Mouse (Mus musculus) CD4-positive naive resting alpha-beta T cell, adult 57 days (primary cell): ENCODE data around the gene Dbn1. TPM values are rescaled to one million over a fixed set of nuclear protein-coding genes. Genes with fewer than 3 reads are reported as not detected.

Experiments used
- total RNA-seq: library from RNA; stranded (reverse); gene quantifications from one replicate; pipeline ENCODE4 v1.2.4, GENCODE M21; 2023

The Dbn1 gene
- 0.24 TPM for total RNA-seq

DNA sequence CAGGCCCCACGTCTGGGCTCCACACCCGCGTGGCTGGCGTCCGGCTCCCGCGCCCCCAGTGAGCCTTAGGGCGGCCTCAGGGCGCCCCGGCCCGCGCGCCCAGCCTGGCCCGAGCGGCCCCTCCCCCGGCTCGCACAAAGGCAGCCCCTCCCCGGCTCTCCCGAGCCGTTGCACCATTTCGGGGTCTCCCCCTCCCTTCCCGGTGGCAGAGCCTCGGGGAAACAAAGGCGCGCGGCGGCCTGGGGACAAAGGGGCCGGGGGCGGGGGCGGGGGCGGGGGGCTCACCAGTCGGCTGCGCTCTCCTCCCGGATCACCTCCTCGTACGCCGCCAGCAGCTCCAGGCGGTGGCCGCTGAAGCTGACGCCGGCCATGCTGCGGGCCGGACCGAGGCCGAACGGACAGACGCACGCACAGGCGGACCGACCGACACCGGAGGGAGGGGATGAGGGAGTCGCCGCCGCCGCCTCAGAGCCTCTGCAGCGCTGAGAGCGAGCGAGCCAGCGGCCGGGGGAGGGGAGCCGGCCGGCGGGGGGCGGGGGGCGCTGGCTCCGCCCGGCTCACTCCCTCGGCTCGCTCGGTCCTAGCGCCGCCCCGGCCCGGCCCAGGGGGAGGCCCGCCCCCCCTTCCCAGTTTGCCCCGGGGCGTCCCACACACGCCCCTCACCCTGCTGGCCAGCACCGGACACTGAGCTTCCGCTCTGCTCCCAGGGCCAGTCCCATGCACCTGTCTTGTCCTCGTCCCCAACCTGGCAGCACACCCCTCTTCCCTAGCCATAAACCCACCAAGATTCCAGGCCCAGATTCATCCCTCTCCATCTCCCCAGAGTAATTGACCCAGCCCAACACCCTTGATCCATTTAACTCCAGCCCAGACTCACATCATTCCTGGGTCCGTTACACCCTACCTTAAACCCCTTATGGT lies at the start of gene Dbn1:
Gene Dbn1 (minus strand): TSS at position 534 of the 921 bp plus-strand sequence.

DNA sequence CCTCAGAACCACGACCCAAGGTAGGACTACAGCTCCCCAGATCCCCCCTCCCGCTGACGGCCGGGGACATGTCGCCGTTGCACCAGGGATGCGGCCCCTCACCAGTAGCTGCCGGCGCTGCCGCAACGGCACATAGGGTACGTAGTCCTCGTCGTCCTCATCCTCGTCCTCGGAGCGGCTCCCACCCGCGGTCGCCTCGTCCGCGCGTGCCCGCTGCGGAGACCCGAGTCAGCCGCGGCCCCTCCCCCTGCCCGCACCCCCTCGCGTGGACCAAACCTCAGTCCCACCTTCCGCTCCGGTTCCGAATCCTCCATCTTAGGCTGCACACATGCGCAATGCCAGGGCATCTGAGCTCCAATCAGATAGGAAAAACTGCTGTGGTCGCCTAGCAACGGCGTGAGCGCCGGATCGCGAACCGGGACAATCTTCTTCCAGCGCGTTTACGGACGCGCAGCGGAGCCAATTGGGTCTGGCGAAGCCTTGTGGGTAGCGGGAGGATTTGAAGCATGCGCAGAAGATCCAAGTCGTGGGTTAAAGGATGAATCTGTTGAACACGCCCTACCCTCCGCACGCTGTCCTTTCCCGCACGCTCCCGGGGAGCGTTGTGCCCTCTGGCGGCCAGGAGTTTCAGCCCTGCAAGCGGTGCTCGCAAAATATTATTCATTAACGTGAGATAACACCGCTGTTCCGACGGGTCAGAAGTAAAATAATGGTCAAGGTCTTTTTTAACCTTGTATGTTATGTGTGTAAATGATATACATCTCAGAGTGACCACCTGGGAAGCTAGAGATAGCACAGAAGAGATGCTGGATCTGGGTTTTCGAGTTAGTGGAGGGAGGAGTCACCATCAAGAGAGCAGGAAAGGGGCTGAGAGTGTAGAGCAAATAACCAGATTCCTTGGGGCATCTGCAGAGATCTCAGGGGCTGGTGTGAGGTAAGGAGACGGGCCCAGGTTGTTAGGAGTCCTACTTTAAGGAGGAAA lies 48.6 kb upstream of the Dbn1 start, which contains the start of gene Ddx41:
Gene Ddx41 (minus strand): TSS at position 465 of the 982 bp plus-strand sequence.

DNA sequence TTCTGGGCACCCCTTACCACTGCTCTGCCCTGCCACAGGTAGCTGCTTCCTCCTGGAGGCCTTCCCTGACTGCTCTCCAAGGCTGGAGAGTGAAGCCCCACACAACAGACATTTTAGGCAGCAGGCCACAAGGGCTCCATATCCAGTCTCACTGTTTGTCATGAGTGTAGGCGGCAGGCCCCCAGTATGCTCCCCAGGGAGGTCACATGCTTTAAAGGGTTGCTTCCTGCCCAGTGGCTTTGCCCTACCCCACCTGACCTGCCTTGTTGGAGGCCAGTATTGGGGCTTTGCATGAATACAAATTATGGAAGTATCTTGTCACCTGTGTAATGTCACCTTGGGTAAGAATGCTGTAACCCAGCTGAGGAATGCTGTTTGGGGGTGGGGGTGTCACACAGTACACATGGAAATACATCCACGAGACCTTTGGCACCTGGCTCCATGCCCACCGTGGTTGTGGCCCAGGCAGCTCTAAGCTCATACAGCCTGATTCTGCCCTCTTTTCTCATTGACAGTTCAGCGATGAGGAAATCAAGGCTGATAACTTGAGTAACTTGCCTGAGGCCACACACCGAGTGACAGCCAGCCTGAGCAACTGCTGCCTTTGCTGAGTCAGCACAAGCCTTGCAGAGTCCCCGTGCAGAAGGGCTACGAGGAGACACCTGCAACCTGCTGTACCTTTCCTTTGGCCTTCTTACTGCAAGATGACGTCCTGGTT lies 41.4 kb upstream of the Dbn1 start, which contains the start of gene Dok3:
Gene Dok3 (minus strand): TSS at position 99 of the 718 bp plus-strand sequence.

DNA sequence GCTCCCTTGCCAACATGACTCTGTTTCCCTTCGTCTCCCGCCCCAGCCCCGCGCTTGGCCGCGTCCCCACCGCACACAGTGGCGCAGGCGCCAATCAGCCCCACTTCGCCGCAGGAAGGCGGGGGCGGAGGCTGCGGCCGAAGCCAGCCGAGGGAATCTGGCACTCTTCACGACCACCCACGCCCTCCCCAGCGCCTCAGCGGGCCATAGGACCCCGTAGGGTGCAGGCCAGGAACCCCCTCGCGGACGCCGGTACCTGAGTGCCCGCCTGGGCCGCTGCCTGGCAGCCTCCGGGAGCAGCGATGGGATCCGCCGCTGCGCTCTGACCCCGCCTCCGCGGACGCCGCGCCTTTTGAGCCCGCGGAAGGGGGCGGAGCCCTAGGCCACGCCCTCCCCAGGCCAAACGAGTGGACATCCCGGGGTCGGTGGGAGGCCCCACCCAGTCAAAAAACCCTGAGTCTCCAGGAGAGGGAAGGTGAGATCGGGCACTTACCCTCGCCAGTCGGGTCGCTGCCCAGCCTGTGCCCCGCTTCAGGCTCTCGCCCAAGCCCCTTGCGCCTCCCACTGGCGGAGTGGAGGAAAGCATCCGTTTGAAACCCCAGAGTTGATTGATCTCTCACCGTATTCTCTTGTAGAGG lies 25.3 kb upstream of the Dbn1 start, which contains the start of gene Pdlim7:
Gene Pdlim7 (minus strand): TSS at position 566 of the 638 bp plus-strand sequence.

DNA sequence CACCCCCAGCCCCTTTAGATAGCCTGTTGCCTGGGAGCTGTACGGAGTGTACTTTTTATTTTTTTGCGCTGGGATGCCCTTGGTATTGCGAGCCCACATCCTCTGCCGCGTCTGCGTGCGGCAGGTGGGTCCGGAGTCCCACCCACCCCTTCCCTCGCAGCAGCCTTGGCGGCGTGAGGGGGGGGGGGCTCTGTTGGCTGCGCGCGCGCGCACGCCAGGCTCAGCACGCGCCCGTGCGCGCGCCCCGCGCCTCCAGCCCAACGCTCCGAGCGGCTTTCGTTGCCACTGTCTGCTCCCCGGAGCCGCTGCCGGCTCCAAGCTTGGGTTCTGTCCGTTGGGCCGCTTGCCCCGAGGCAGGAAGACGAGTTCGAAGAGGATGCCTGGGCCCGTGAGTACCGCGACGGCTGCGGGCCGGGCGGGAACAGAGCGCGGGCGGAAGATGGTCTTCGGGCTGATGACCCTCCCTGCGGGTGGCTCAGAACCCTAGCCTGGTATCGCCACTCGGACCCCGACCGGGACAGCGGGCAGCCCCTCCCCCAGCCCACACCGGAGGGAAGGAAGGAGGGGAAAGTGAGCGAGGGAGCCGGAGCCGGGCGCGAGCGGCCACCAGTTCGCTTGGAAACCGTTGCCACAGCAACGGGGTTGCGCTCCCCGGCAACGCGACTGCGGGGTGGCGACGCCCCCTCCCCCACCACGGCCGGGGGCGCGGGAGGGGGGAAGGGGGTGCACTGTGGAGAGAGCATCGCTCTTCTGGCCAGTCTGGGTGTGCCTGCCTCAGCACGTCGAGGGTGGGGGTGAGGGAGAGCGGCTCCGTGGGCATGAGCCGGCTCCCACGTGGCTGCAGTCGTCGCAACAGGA lies 23.7 kb downstream of the Dbn1 start, which contains the start of gene Prr7:
Gene Prr7 (plus strand): TSS at position 241 of the 858 bp plus-strand sequence.

DNA sequence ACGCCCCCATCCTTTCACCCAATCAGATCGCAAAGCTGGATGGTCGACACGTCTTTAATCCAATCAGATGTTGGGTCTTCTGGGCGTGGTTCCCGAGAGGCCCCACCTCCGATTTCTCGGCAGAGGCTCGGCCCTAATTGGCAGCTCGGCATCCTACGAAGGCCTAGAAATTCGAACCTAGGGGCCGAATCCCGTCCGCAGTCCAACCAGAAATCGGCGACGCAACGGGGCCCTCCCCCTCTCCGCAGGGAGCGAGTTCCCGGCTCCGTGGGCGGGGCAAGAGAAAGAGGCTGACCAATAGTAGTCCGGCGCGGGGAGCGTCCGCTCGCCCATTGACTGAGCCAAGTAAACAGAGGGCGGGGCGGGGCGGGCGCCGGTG lies 43.0 kb downstream of the Dbn1 start, which contains the start of gene Grk6:
Gene Grk6 (plus strand): TSS at position 136 of the 379 bp plus-strand sequence.

DNA sequence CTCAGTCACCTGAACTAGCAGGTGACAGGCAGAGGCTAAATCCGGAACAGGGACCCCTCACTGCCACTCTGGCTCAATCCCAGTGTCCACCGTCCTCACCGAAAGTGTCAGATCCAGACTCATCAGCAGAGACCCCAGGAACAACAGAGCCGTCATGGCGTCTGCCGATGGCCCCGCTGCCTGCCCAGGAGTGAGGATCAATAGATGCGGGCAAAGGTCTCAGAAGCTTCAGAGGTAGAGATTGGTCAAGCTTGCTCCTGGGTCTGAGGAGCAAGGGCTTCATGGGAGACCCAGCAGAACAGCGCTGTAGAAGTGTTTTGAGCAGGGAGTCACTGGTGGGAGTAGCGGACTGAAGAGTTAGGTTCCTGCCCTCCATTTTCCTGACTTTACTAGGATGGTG lies 61.3 kb downstream of the Dbn1 start, which contains the start of gene F12:
Gene F12 (minus strand): TSS at position 181 of the 400 bp plus-strand sequence.

Other genes starting within 250 kb of the Dbn1 start
- 148 TPM for gene Prelid1, start 167.6 kb downstream of the Dbn1 start, total RNA-seq
- gene Rab24, start 166.2 kb downstream of the Dbn1 start, total RNA-seq = 48.6 TPM
- 0.92 TPM for gene Mxd3, start 158.3 kb downstream of the Dbn1 start, total RNA-seq
- 98.9 TPM for gene Lman2, start 125.3 kb downstream of the Dbn1 start, total RNA-seq
- gene Rgs14, start 118.4 kb downstream of the Dbn1 start, total RNA-seq = 92.6 TPM
- not detected for gene Slc34a1, start 89.9 kb downstream of the Dbn1 start, total RNA-seq
- gene Pfn3, start 72.9 kb downstream of the Dbn1 start, total RNA-seq = not detected
- 0.47 TPM for gene F12, start 61.3 kb downstream of the Dbn1 start, total RNA-seq
- 458 TPM for gene Grk6, start 43.0 kb downstream of the Dbn1 start, total RNA-seq
- gene Prr7, start 23.8 kb downstream of the Dbn1 start, total RNA-seq = 50.3 TPM
- gene Pdlim7, start 25.6 kb upstream of the Dbn1 start, total RNA-seq = 11.0 TPM
- gene Dok3, start 41.2 kb upstream of the Dbn1 start, total RNA-seq = 15.6 TPM
- 74.8 TPM for gene Ddx41, start 48.5 kb upstream of the Dbn1 start, total RNA-seq
- 173 TPM for gene Fam193b, start 83.0 kb upstream of the Dbn1 start, total RNA-seq
- 102 TPM for gene Tmed9, start 85.6 kb upstream of the Dbn1 start, total RNA-seq
- gene B4galt7, start 111.8 kb upstream of the Dbn1 start, total RNA-seq = 31.1 TPM
- 22.6 TPM for gene Caml, start 134.9 kb upstream of the Dbn1 start, total RNA-seq
- gene Ddx46, start 146.9 kb upstream of the Dbn1 start, total RNA-seq = 96.7 TPM
- gene B230219D22Rik, start 205.0 kb upstream of the Dbn1 start, total RNA-seq = 24.9 TPM
- 27.5 TPM for gene Txndc15, start 226.5 kb upstream of the Dbn1 start, total RNA-seq
- 29.6 TPM for gene Pcbd2, start 239.3 kb upstream of the Dbn1 start, total RNA-seq